Mouse (Mus musculus) hindbrain, embryonic 10.5 days (tissue): ENCODE measurements around the gene E330034G19Rik. TPM values are rescaled to one million over a fixed set of nuclear protein-coding genes. Genes with fewer than 3 reads are reported as not detected.

Experiments used
- DNase-seq: peaks from one replicate; pipeline ENCODE4 v3.0.0-alpha.2; 2017; ENCODE audit warnings: low spot score
- H3K27ac ChIP-seq: fragments of 300-500 bp; sonication (generic); 2 replicates; pipeline ENCODE4 v1.5.1; 2016; ENCODE audit warnings: mild to moderate bottlenecking, moderate library complexity
- H3K27me3 ChIP-seq: fragments of 300-500 bp; sonication (generic); 2 replicates; pipeline ENCODE4 v1.6.1; 2016; ENCODE audit warnings: mild to moderate bottlenecking; ENCODE audit not compliant: poor library complexity, insufficient read depth, severe bottlenecking
- H3K36me3 ChIP-seq: fragments of 300-500 bp; sonication (generic); 2 replicates; pipeline ENCODE4 v1.6.1; 2016; ENCODE audit warnings: mild to moderate bottlenecking, moderate library complexity
- H3K4me1 ChIP-seq: fragments of 300-500 bp; sonication (generic); replicated peaks from 2 replicates; pipeline ENCODE4 v1.6.1; 2016; ENCODE audit warnings: mild to moderate bottlenecking
- H3K4me3 ChIP-seq: fragments of 300-500 bp; sonication (generic); 2 replicates; pipeline ENCODE4 v1.5.1; 2016; ENCODE audit warnings: mild to moderate bottlenecking, moderate library complexity
- H3K9me3 ChIP-seq: fragments of 300-500 bp; sonication (generic); 2 replicates; pipeline ENCODE4 v1.6.1; 2016; ENCODE audit warnings: mild to moderate bottlenecking, moderate library complexity
- WGBS: fragments of 180-500 bp; shearing (Covaris S2); methylation state at CpG from one replicate; pipeline ENCODE4 v1.1.7; 2016; 5-methylcytosine and 5-hydroxymethylcytosine counted together
- polyA plus RNA-seq: library from polyadenylated mRNA; unstranded; fragments of >200 nt; fragmentation: Nextera tagmentation; extraction: Ambion mirVana; gene quantifications from 2 replicates; pipeline ENCODE4 v1.2.1, GENCODE M21; 2016

E330034G19Rik gene
- not detected in 2 replicates for polyA plus RNA-seq

- H3K4me3 ChIP-seq, result no peak within 1 kb of the TSS
- 61% methylated on average over 3 of the region's 3 CpGs for WGBS
- no peaks in the 10 kb centered on the region for H3K36me3 ChIP-seq
- no peak for DNase-seq
- no peak within 1 kb of the TSS for H3K27ac ChIP-seq
- no peaks in the 10 kb centered on the region for H3K27me3 ChIP-seq
- H3K9me3 ChIP-seq, result no peaks in the 10 kb centered on the region
- H3K4me1 ChIP-seq, result no peaks in the 10 kb centered on the region
These were observed at the start of gene E330034G19Rik for GRCm38 (mm10) chr14:24292914-24293313. E330034G19Rik (plus strand) TSS chr14:24293214.

- Histone ChIP-seq H3K4me1 (peaks cover 30% of the 10 kb centered on the region), H3K36me3 (peaks cover 19% of the 10 kb centered on the region), H3K4me3 (peak overlapping the region; percentile 85), H3K27ac (peak overlapping the region; percentile 98), H3K9me3 (no peaks in the 10 kb centered on the region), H3K27me3 (peaks cover 8% of the 10 kb centered on the region)
- DNase-seq, result peak; percentile 44
- under 1% methylated on average over 40 of the region's 40 CpGs for WGBS
These were observed 48.5 kb upstream of the E330034G19Rik start for GRCm38 (mm10) chr14:24244330-24245176.

- Histone ChIP-seq H3K36me3 (peaks cover 19% of the 10 kb centered on the region), H3K27ac (peak within 1 kb of the TSS; percentile 98), H3K4me1 (peaks cover 30% of the 10 kb centered on the region), H3K4me3 (peak within 1 kb of the TSS; percentile 85), H3K27me3 (peaks cover 8% of the 10 kb centered on the region), H3K9me3 (no peaks in the 10 kb centered on the region)
- under 1% methylated on average over 96 of the region's 98 CpGs for WGBS
- DNase-seq, result peak; percentile 76
These were observed 47.6 kb upstream of the E330034G19Rik start, which contains the start of gene Dlg5 for GRCm38 (mm10) chr14:24245177-24246081. Dlg5 (minus strand) TSS chr14:24245920.

GRCm38 (mm10) chr14:24249926-24250325, 43.1 kb upstream of the E330034G19Rik start:
- no peak overlapping the region for H3K4me3 ChIP-seq
- WGBS, result 71% methylated on average over 2 of the region's 2 CpGs
- 0 out of 2 replicates have a peak, but pooled peaks cover 5% of the 10 kb centered on the region for H3K9me3 ChIP-seq
- H3K36me3 ChIP-seq, result no peaks in the 10 kb centered on the region
- no peak for DNase-seq
- H3K27me3 ChIP-seq, result peaks cover 8% of the 10 kb centered on the region
- no peak overlapping the region for H3K27ac ChIP-seq
- H3K4me1 ChIP-seq, result peaks cover 32% of the 10 kb centered on the region

- no peak for DNase-seq
- no peaks in the 10 kb centered on the region for H3K36me3 ChIP-seq
- 83% methylated on average over 1 of the region's 1 CpGs for WGBS
- 0 out of 2 replicates have a peak, but pooled peaks cover 5% of the 10 kb centered on the region for H3K9me3 ChIP-seq
- H3K27me3 ChIP-seq, result peaks cover 15% of the 10 kb centered on the region
- peaks cover 20% of the 10 kb centered on the region for H3K4me1 ChIP-seq
- H3K4me3 ChIP-seq, result no peak overlapping the region
- H3K27ac ChIP-seq, result no peak overlapping the region
These were observed 41.7 kb upstream of the E330034G19Rik start for GRCm38 (mm10) chr14:24251326-24251725.

- peaks cover 7% of the 10 kb centered on the region; the same call in 1 of the 2 replicates for H3K27me3 ChIP-seq
- H3K4me1 ChIP-seq, result peaks cover 20% of the 10 kb centered on the region
- H3K36me3 ChIP-seq, result no peaks in the 10 kb centered on the region
- 5% methylated on average over 8 of the region's 8 CpGs for WGBS
- H3K27ac ChIP-seq, result peak overlapping the region; percentile 81
- peak; percentile 67 for DNase-seq
- peak overlapping the region; percentile 35 for H3K4me3 ChIP-seq
- 0 out of 2 replicates have a peak, but pooled peaks cover 5% of the 10 kb centered on the region for H3K9me3 ChIP-seq
These were observed 39.3 kb upstream of the E330034G19Rik start for GRCm38 (mm10) chr14:24253611-24254202.

- no peak overlapping the region for H3K27ac ChIP-seq
- peaks cover 7% of the 10 kb centered on the region; the same call in 1 of the 2 replicates for H3K27me3 ChIP-seq
- WGBS, result 75% methylated on average over 2 of the region's 2 CpGs
- no peaks in the 10 kb centered on the region for H3K36me3 ChIP-seq
- 0 out of 2 replicates have a peak, but pooled peaks cover 5% of the 10 kb centered on the region for H3K9me3 ChIP-seq
- H3K4me3 ChIP-seq, result no peak overlapping the region
- H3K4me1 ChIP-seq, result peaks cover 20% of the 10 kb centered on the region
- no peak for DNase-seq
These were observed 37.1 kb upstream of the E330034G19Rik start for GRCm38 (mm10) chr14:24255956-24256355.

- no peak overlapping the region for H3K4me3 ChIP-seq
- WGBS, result 69% methylated on average over 4 of the region's 4 CpGs
These were observed 32.6 kb upstream of the E330034G19Rik start for GRCm38 (mm10) chr14:24260391-24260790.

GRCm38 (mm10) chr14:24262382-24262781, 30.6 kb upstream of the E330034G19Rik start:
- Histone ChIP-seq H3K4me3 (no peak overlapping the region), H3K27ac (peak overlapping the region; percentile 19), H3K9me3 (no peaks in the 10 kb centered on the region), H3K4me1 (peaks cover 14% of the 10 kb centered on the region), H3K36me3 (no peaks in the 10 kb centered on the region), H3K27me3 (peaks cover 3% of the 10 kb centered on the region; the same call in 1 of the 2 replicates)
- 86% methylated on average over 6 of the region's 6 CpGs for WGBS
- DNase-seq, result no peak

More at GRCm38 (mm10) chr14:24260391-24260790, 32.6 kb upstream of the E330034G19Rik start:
- no peak overlapping the region for H3K27ac ChIP-seq
- H3K9me3 ChIP-seq, result no peaks in the 10 kb centered on the region
- peaks cover 14% of the 10 kb centered on the region for H3K4me1 ChIP-seq
- no peaks in the 10 kb centered on the region for H3K36me3 ChIP-seq
- no peak for DNase-seq
- peaks cover 6% of the 10 kb centered on the region; the same call in 1 of the 2 replicates for H3K27me3 ChIP-seq

GRCm38 (mm10) chr14:24262915-24263314, 30.1 kb upstream of the E330034G19Rik start:
- H3K27me3 ChIP-seq, result peaks cover 3% of the 10 kb centered on the region; the same call in 1 of the 2 replicates
- no peaks in the 10 kb centered on the region for H3K36me3 ChIP-seq
- peaks cover 14% of the 10 kb centered on the region for H3K4me1 ChIP-seq
- 54% methylated on average over 2 of the region's 2 CpGs for WGBS
- no peak overlapping the region for H3K4me3 ChIP-seq
- no peaks in the 10 kb centered on the region for H3K9me3 ChIP-seq
- no peak overlapping the region for H3K27ac ChIP-seq
- peak; percentile 43 for DNase-seq

- Histone ChIP-seq H3K27ac (no peak overlapping the region), H3K36me3 (no peaks in the 10 kb centered on the region), H3K27me3 (no peaks in the 10 kb centered on the region), H3K4me3 (no peak overlapping the region), H3K9me3 (no peaks in the 10 kb centered on the region), H3K4me1 (peaks cover 5% of the 10 kb centered on the region)
- 64% methylated on average over 1 of the region's 1 CpGs for WGBS
- DNase-seq, result no peak
These were observed 23.4 kb upstream of the E330034G19Rik start for GRCm38 (mm10) chr14:24269571-24269970.

- peaks cover 5% of the 10 kb centered on the region for H3K4me1 ChIP-seq
These were observed 19.4 kb upstream of the E330034G19Rik start for GRCm38 (mm10) chr14:24273575-24273974.

More at GRCm38 (mm10) chr14:24273575-24273974, 19.4 kb upstream of the E330034G19Rik start:
- Histone ChIP-seq H3K9me3 (no peaks in the 10 kb centered on the region), H3K27ac (no peak overlapping the region), H3K4me3 (no peak overlapping the region), H3K27me3 (no peaks in the 10 kb centered on the region), H3K36me3 (no peaks in the 10 kb centered on the region)
- DNase-seq, result peak; percentile 10
- WGBS, result 44% methylated on average over 2 of the region's 2 CpGs
